Mouse (Mus musculus): ENCODE results near the gene Gfra1. TPM values are rescaled to one million over a fixed set of nuclear protein-coding genes. Genes with fewer than 3 reads are reported as not detected.
A peak's percentile ranks its signal among the peaks of the same experiment; 100 is the strongest.

Gfra1 gene
- polyA plus RNA-seq, 1 experiment from 2014 or later, result 6.6 TPM

GRCm38 (mm10) chr19:58456491-58457061 lies 867 bp upstream of the Gfra1 start:
- Histone ChIP-seq H3K4me2 (peak overlapping the region; percentile 99), H3K4me1 (peaks cover 44% of the 10 kb centered on the region), H3K36me3 (no peaks in the 10 kb centered on the region), H3K9me3 (no peaks in the 10 kb centered on the region), H3K9ac (no peak overlapping the region), H3K27me3 (replicated peaks) (peaks cover 73% of the 10 kb centered on the region), H3K27ac (replicated peaks) (no peak overlapping the region), H3K4me3 (peak overlapping the region; percentile 65)
- ATAC-seq (ENCODE audit: extremely low read depth, insufficient number of reproducible peaks, low FRiP score, low TSS enrichment), result no peak
- 12% methylated on average over 16 of the region's 16 CpGs for WGBS

- Histone ChIP-seq H3K9me3 (no peaks in the 10 kb centered on the region), H3K27me3 (replicated peaks) (peaks cover 81% of the 10 kb centered on the region), H3K9ac (peak overlapping the region; percentile 73), H3K36me3 (no peaks in the 10 kb centered on the region), H3K4me3 (peak overlapping the region; percentile 65), H3K27ac (replicated peaks) (0 out of 2 replicates have a peak overlapping the region, but pooled peaks have one; percentile 9), H3K4me1 (peaks cover 56% of the 10 kb centered on the region), H3K4me2 (peak overlapping the region; percentile 99)
- WGBS, result 0% methylated on average over 21 of the region's 21 CpGs
- no peak for ATAC-seq (ENCODE audit: extremely low read depth, insufficient number of reproducible peaks, low FRiP score, low TSS enrichment)
These were observed 631 bp downstream of the Gfra1 start for GRCm38 (mm10) chr19:58455061-58455495.

DNA sequence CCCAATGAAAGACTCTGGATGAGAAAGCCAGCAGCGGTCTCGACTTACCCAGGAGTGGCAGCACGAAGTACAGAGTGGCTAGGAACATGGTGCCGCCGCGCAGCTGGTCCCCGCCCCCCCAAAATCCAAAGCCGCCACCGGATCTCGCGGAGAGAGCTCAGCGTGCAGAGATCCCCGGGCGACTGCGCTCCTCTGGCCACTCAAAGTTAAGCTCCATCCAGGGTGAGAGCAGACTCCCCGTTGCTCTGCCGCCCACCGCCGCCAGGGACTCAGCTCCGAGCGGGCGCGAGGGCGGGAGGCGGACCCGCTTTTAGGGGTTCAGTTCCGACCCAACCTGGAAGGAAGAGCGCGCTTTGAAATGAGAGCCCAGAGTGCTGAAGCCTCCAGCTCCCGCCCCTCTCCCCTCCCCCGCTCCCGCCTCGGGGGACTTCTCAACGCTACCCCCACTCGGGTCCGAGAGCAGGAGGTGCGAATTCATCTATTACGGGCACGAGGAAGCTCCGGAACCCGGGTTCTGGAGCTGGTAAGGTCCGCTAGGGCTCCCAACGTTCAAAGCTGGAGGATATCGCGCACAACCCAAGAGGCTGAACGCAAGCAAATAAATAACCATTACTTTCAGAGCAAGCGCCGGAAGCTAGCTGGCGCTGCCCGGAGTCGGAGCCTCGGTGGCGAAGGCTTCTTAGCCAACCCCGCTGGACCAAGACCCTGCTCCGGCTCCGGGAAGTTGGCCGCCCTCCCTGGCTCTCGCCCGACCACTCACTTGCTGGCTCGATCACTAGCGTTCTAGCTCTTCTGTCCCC lies 1.2 kb downstream of the Gfra1 start:
- Histone ChIP-seq H3K27ac (replicated peaks) (0 out of 2 replicates have a peak overlapping the region, but pooled peaks have one; percentile 9), H3K9ac (peak overlapping the region; percentile 73), H3K36me3 (no peaks in the 10 kb centered on the region), H3K4me3 (peak overlapping the region; percentile 65), H3K27me3 (replicated peaks) (peaks cover 87% of the 10 kb centered on the region), H3K4me2 (peak overlapping the region; percentile 99), H3K9me3 (no peaks in the 10 kb centered on the region), H3K4me1 (peaks cover 56% of the 10 kb centered on the region)
- WGBS, result under 1% methylated on average over 61 of the region's 61 CpGs
- no peak for ATAC-seq (ENCODE audit: extremely low read depth, insufficient number of reproducible peaks, low FRiP score, low TSS enrichment)

GRCm38 (mm10) chr19:58453581-58453980 lies 2.1 kb downstream of the Gfra1 start:
- no peak overlapping the region for H3K27ac ChIP-seq (replicated peaks)
- peaks cover 87% of the 10 kb centered on the region for H3K27me3 ChIP-seq (replicated peaks)
- peak overlapping the region; percentile 99 for H3K4me2 ChIP-seq
- WGBS, result under 1% methylated on average over 22 of the region's 22 CpGs
- ATAC-seq (ENCODE audit: extremely low read depth, insufficient number of reproducible peaks, low FRiP score, low TSS enrichment), result no peak
- H3K9ac ChIP-seq, result peak overlapping the region; percentile 73
- H3K4me3 ChIP-seq, result peak overlapping the region; percentile 65
- no peaks in the 10 kb centered on the region for H3K36me3 ChIP-seq
- H3K9me3 ChIP-seq, result no peaks in the 10 kb centered on the region
- H3K4me1 ChIP-seq, result peaks cover 56% of the 10 kb centered on the region

DNA sequence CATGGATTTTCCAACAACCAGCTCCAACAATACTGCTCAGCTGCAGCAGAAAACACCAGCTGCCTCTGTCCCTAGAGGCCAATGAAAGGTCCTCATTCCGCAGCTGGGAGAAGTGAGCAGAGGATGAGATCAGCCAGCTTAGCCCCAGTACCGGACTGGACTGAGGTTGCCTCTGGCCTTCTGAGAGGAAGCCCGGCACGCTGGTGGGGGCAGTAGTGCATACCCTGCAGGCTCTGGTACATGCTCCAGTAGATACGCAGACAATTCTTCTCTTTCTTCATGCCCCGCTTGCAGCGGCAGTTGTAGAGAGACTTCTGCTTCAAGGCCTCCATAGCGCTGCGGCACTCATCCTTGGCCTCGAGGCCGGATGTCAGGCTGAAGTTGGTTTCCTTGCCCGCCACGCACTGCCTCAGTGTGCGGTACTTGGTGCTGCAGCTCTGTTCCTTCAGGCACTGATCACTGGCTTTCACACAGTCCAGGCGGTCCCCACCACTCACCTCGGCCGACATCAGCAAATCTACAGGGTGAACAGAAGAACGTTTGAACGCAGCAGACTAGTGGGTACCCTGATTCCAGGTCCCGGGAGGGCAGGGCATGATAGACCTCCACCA lies 2.7 kb downstream of the Gfra1 start:
- 6% methylated on average over 20 of the region's 20 CpGs for WGBS
- H3K27ac ChIP-seq (replicated peaks), result no peak overlapping the region
- H3K27me3 ChIP-seq (replicated peaks), result peaks cover 82% of the 10 kb centered on the region
- H3K9me3 ChIP-seq, result no peaks in the 10 kb centered on the region
- peak overlapping the region; percentile 73 for H3K9ac ChIP-seq
- peaks cover 56% of the 10 kb centered on the region for H3K4me1 ChIP-seq
- no peaks in the 10 kb centered on the region for H3K36me3 ChIP-seq
- peak overlapping the region; percentile 99 for H3K4me2 ChIP-seq
- ATAC-seq (ENCODE audit: extremely low read depth, insufficient number of reproducible peaks, low FRiP score, low TSS enrichment), result no peak
- H3K4me3 ChIP-seq, result peak overlapping the region; percentile 65

GRCm38 (mm10) chr19:58452178-58452819 lies 3.4 kb downstream of the Gfra1 start:
- Histone ChIP-seq H3K27ac (replicated peaks) (no peak overlapping the region), H3K9ac (no peak overlapping the region), H3K4me3 (no peak overlapping the region), H3K4me2 (peak overlapping the region; percentile 99), H3K36me3 (no peaks in the 10 kb centered on the region), H3K9me3 (no peaks in the 10 kb centered on the region), H3K27me3 (replicated peaks) (peaks cover 76% of the 10 kb centered on the region), H3K4me1 (peaks cover 56% of the 10 kb centered on the region)
- WGBS, result 53% methylated on average over 8 of the region's 8 CpGs
- ATAC-seq (ENCODE audit: extremely low read depth, insufficient number of reproducible peaks, low FRiP score, low TSS enrichment), result no peak

DNA sequence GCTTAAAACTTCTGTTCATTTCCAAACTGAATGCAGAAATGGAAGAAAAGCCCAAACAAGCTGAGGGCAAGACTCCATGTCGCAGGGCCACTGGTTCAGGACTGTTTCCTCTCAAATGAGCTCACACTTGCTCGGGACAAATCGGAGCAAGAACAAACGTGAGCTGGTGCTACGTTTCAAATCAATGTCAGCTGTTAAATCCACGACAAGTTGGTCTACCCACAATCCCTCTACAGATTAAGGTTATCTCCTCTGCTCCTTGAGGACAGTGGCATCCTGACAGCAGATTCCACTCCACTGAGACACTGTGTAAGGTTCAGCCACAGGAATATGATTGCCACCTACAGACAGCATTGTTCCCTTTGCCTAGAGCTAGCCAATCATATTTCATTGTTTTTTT lies 4.4 kb downstream of the Gfra1 start:
- Histone ChIP-seq H3K27ac (replicated peaks) (no peak overlapping the region), H3K4me3 (no peak overlapping the region), H3K36me3 (no peaks in the 10 kb centered on the region), H3K27me3 (replicated peaks) (peaks cover 67% of the 10 kb centered on the region), H3K4me1 (peaks cover 51% of the 10 kb centered on the region), H3K9me3 (no peaks in the 10 kb centered on the region), H3K4me2 (peak overlapping the region; percentile 6; the same call in 1 of the 2 replicates), H3K9ac (no peak overlapping the region)
- 42% methylated on average over 6 of the region's 6 CpGs for WGBS
- ATAC-seq (ENCODE audit: extremely low read depth, insufficient number of reproducible peaks, low FRiP score, low TSS enrichment), result no peak

GRCm38 (mm10) chr19:58450716-58451115 lies 5.0 kb downstream of the Gfra1 start:
- Histone ChIP-seq H3K9me3 (no peaks in the 10 kb centered on the region), H3K4me2 (no peak overlapping the region), H3K27me3 (replicated peaks) (peaks cover 63% of the 10 kb centered on the region), H3K4me3 (no peak overlapping the region), H3K4me1 (peaks cover 45% of the 10 kb centered on the region), H3K9ac (no peak overlapping the region), H3K27ac (replicated peaks) (no peak overlapping the region), H3K36me3 (no peaks in the 10 kb centered on the region)
- 42% methylated on average over 5 of the region's 5 CpGs for WGBS
- ATAC-seq (ENCODE audit: extremely low read depth, insufficient number of reproducible peaks, low FRiP score, low TSS enrichment), result no peak

DNA sequence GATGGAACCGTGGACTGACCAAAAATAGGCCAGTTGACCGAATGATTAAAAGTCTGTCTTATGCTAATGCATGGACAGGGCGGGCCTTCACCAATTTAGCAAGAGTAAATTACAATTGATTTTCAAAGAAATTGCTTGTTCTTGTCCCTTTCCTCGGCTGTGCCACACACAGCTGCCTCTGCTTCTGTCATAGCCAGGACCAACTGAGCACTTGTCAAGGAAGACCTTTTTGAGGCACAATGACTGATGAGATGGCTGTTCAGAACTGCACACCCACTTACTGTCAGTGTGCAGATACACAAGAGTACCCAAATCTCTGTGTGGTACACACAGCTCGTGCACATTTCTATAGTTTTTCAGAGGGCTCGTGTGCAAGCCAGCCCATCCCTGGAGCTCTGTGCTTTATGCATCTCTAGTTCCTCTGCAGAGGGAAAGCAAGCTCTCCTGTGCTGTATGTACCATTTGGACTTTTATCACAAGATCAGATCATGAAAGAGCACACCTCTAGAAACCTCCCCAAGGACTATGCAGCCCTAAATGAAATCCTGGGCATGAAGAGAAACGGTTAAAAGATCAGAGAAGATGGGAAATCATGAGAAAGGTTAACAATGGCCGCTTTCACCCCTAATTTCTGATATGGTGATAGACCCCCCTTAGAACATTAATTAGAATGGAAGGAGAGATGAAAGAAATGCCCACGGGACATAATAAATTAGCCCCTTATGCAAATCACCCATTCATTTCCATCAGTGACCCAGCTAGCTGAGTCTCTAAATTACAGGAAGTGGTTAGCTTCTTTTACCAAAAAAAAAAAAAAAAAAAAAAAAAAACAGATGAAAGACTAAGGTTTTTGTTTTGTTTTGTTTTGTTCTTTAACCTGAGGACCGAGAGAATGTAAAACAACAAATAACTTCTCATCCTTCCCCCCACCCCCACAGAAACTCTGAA lies 12.7 kb downstream of the Gfra1 start:
- Histone ChIP-seq H3K27me3 (replicated peaks) (no peaks in the 10 kb centered on the region), H3K9me3 (no peaks in the 10 kb centered on the region), H3K4me3 (no peak overlapping the region), H3K4me2 (no peak overlapping the region), H3K4me1 (no peaks in the 10 kb centered on the region; the same call in 1 of the 2 replicates), H3K27ac (replicated peaks) (no peak overlapping the region), H3K36me3 (no peaks in the 10 kb centered on the region), H3K9ac (no peak overlapping the region)
- WGBS, result 74% methylated on average over 10 of the region's 10 CpGs
- no peak for ATAC-seq (ENCODE audit: extremely low read depth, insufficient number of reproducible peaks, low FRiP score, low TSS enrichment)

DNA sequence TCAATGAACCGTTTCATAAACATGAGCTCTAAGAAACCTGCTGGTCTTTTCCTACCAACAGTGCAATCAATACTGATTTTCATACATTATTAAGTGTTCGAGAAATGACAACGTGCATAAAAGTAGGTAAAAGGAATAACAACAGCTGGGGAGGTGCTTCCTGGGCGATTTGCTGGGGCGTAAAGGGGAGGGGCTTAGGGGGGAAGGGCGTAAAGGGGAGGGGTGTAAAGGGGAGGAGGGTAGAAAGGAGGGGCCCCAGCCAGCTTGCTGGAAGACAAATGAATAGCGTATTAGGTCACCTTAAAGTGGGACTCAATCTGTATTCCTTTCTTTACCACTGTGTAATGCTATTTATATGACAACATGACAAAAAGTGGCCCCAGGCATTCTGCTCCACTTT lies 13.9 kb downstream of the Gfra1 start:
- 53% methylated on average over 7 of the region's 7 CpGs for WGBS
- H3K27ac ChIP-seq (replicated peaks), result no peak overlapping the region

More for the DNA sequence above, 13.9 kb downstream of the Gfra1 start:
- H3K9me3 ChIP-seq, result no peaks in the 10 kb centered on the region
- H3K4me3 ChIP-seq, result no peak overlapping the region
- no peak overlapping the region for H3K9ac ChIP-seq
- peaks cover 12% of the 10 kb centered on the region for H3K4me1 ChIP-seq
- ATAC-seq (ENCODE audit: extremely low read depth, insufficient number of reproducible peaks, low FRiP score, low TSS enrichment), result no peak
- H3K36me3 ChIP-seq, result no peaks in the 10 kb centered on the region
- no peak overlapping the region for H3K4me2 ChIP-seq
- no peaks in the 10 kb centered on the region for H3K27me3 ChIP-seq (replicated peaks)
